Mouse (Mus musculus) T-helper 2 cell (primary cell): ENCODE measurements at regions not wholly inside any gene's neighbourhood (a gene's known extent, or its start where the extent isn't known, plus 50 kb on each side); places are given as distances from the start of the nearest gene placed in this dataset.

Experiments
- in situ Hi-C: fragments of 300-600 bp; cut with MboI, MseI; formaldehyde crosslinking; loops from one replicate; pipeline ENCODE4 v1.15.1; 2025; ENCODE audit warnings: high pct_unique_total_duplicates

- in situ Hi-C loops = no loop called here
Measured at GRCm38 (mm10) chr2:21044007-21044406, 75.3 kb upstream of the Arhgap21 start.

DNA sequence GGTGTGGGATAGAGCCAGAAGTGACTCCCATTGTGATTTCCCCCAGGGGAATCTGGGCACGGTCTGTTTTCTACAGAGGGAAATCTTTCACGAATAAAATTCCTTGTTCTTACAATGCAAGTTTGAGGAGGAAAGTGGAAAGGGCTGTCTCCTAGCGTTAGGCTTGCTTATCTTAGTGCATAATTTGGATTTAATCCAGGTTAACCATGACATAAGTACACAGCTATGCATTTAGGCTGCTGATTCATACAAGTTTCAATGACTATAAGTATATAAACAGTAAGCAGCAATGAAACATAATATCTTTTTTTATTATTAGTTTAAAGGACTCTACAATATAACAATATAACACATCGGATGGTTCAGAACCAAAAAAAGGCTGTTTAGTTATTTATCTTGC, 74.6 kb upstream of the Arhgap21 start:
- in situ Hi-C loops = no loop called here

DNA sequence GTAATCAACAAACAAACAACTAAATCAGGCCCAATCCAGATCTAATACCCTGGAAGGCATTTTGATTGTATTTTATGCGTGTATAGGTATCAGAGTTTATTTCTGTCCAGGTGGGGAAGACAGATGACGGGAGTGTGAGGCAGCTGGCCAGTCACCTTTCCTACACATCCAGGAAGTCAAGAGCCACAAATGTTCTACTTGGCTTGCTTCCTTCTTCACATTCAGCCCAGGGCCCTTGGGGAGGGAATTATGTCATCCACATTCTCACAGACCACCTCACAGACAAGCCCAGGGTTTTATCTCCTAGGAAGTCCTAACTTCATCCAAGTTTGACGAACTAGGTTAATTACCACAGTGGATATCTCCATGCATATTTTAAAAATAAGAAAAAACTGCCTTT, 68.9 kb upstream of the Arhgap21 start:
- in situ Hi-C loops = no loop called here

GRCm38 (mm10) chr2:21037181-21037580, 68.5 kb upstream of the Arhgap21 start:
- in situ Hi-C loops = no loop called here

DNA sequence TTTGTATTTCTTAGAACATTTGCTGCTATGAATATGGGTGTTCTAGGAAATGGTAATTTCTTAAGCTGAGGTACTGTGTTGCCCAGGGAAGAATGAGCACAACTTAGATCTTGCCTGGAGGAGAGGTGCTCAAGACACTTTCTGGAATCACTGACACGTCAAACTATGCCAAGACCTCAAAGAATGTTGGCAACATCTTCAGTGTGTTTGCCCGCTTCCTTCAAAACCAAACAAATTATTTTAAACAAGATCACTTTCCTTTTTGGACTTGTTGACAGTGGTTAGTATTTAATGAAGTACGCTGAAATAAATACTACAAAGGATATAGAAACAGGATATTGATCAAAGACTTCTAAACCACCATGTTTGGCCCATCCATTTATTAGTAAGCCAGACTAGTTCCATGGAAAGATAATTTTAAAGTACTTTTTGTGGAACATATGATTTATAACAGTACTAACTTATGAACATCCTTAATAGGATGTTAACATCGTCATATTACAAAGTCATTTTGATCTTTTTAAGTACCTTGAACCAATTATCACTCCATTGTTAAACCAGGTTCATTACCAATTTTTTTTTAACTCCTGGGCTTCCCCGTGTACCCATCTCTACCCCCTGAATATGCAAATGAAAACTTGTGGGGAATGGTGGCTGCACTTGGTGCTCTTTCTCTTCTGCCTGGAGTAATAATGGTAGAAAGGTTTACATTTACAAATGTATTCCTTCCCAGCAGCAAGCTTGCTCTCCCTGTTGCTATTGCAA, 67.4 kb upstream of the Arhgap21 start:
- in situ Hi-C loops = no loop called here

DNA sequence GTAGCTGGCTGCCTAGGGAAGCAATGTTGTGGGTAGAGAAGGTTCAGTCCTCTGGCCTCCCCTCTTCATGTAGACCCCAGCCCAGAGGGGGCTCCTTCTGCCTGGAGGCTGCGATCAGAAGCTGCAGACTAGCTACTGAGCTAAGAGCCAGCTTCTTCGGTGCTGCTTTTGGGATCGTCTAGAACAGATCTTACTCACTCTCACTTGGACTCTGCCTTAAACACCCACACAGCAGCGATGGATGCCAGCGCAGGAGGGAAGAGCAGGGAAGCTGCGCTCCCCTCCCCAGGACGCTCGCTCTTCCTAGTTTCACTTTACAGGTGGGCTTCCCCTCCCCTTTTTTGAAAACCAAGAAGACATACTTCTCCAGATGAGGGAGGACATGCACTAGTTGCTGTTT, 66.0 kb upstream of the Arhgap21 start:
- in situ Hi-C loops = no loop called here

DNA sequence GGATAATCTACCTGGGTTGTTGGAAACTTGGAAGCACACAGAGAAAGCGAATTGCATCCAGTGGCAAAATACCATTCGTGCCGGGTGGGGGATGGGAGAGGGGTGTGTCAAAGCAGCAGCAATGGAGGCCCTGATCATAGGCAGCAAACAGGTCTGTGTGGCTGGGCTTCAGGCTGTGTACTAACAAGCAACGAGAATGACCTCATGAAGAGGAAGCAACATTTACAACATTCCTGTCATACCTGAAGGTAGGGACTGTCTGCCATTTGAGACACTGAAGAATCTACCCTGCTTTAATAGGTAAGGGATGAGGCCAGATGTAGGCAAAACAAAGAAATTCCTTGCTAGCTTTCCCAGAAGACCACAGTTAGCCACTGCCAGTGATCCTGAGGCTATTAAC, 62.0 kb upstream of the Arhgap21 start:
- in situ Hi-C loops = no loop called here

GRCm38 (mm10) chr2:21029391-21030010, 60.8 kb upstream of the Arhgap21 start:
- in situ Hi-C loops = no loop called here

DNA sequence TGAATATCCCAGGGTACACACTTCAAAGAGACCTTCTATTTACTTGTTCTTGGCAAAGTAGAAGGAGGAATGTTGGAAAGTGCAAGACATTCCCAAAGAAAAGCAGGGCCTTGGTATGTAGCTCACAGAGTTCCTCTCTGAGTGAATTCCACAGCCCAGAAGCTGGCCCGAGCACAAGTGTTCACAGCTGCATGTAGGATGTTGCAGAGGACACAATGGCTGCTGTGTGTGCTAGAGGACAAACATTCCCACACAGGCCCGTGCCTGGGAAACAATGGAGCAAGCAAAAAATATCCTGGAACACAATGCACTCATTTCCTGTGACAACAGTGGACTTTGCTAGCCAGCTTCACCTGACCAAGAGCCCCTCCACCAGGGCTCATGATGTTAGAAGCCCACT, 59.9 kb upstream of the Arhgap21 start:
- in situ Hi-C loops = no loop called here

DNA sequence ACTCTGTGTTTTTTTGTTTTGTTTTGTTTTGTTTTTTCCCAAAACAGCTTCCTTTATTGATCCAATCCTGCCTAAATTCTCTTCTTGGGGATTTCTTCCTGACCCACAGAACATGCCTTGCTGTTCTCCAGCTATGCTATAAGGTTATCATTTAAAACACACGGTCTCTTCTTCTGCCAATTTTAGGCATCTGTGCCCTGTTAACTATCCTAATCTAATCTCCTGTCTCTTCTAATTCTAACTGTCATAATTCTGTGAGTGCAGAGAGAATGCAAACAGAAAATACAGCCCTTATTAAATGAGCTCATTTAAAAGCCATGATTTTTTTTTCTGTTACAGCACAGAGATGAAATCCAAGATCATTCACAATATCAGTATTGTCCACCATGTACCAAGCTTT, 49.9 kb upstream of the Arhgap21 start:
- in situ Hi-C loops = no loop called here
